Mouse (Mus musculus) hindbrain, postnatal 0 days (tissue): Measurements from ENCODE around the gene Igsf3. TPM values are rescaled to one million over a fixed set of nuclear protein-coding genes. Genes with fewer than 3 reads are reported as not detected.

ENCODE experiments used
- ATAC-seq: fragments of 200-750 bp; cut with Nextera tagmentation; 2 replicates; pipeline ENCODE4 v1.8.0; 2017; ENCODE audit warnings: mild to moderate bottlenecking, moderate TSS enrichment, moderate library complexity
- DNase-seq: peaks from one replicate; pipeline ENCODE4 v3.0.0-alpha.2; 2015; ENCODE audit warnings: low spot score
- H3K27ac ChIP-seq: fragments of 300-500 bp; sonication (generic); 2 replicates; pipeline ENCODE4 v1.5.1; 2014; ENCODE audit warnings: mild to moderate bottlenecking
- H3K27me3 ChIP-seq: fragments of 300-500 bp; sonication (generic); 2 replicates; pipeline ENCODE4 v1.6.1; 2014; ENCODE audit warnings: low read length, mixed read lengths; ENCODE audit not compliant: insufficient read depth
- H3K36me3 ChIP-seq: fragments of 300-500 bp; sonication (generic); 2 replicates; pipeline ENCODE4 v1.6.1; 2014; ENCODE audit warnings: low read length, mixed read lengths; ENCODE audit not compliant: insufficient read depth
- H3K4me1 ChIP-seq: fragments of 300-500 bp; sonication (generic); 2 replicates; pipeline ENCODE4 v1.6.1; 2014; ENCODE audit warnings: antibody characterized with exemption, low read length, mixed read lengths; ENCODE audit not compliant: insufficient read depth
- H3K4me2 ChIP-seq: fragments of 300-500 bp; sonication (generic); 2 replicates; pipeline ENCODE4 v1.6.1; 2014; ENCODE audit warnings: low read depth, mild to moderate bottlenecking, low read length, moderate library complexity, mixed read lengths
- H3K4me3 ChIP-seq: fragments of 300-500 bp; sonication (generic); 2 replicates; pipeline ENCODE4 v1.5.1; 2014; ENCODE audit warnings: low read length
- H3K9ac ChIP-seq: fragments of 300-500 bp; sonication (generic); replicated peaks from 2 replicates; pipeline ENCODE4 v1.6.1; 2014; ENCODE audit warnings: mild to moderate bottlenecking, low read length, moderate library complexity, mixed read lengths
- H3K9me3 ChIP-seq: fragments of 300-500 bp; sonication (generic); 2 replicates; pipeline ENCODE4 v1.6.1; 2016; ENCODE audit warnings: low read length, mixed read lengths
- CTCF ChIP-seq: IDR thresholded peaks from 2 replicates; pipeline ENCODE4 v1.5.1; 2016; ENCODE audit warnings: antibody characterized with exemption, control low read depth, low read depth
- WGBS: fragments of 180-500 bp; shearing (Covaris S2); extraction: QIAGEN DNeasy Blood & Tissue Kit; methylation state at CpG from one replicate; pipeline ENCODE4 v1.1.7; 2014; 5-methylcytosine and 5-hydroxymethylcytosine counted together
- polyA plus RNA-seq: library from polyadenylated mRNA; unstranded; fragments of >200 nt; fragmentation: Nextera tagmentation; extraction: Ambion mirVana; gene quantifications from 2 replicates; pipeline ENCODE4 v1.2.1, GENCODE M21; 2015
- total RNA-seq: library from RNA; depleted of rRNA; stranded (reverse); fragments of >200 nt; gene quantifications from 2 replicates; pipeline ENCODE4 v1.2.3, GENCODE M21; 2014

Gene Igsf3
- total and polyA plus RNA-seq, 2 experiments from 2014 or later, result 65.7 to 76.3 TPM

DNA sequence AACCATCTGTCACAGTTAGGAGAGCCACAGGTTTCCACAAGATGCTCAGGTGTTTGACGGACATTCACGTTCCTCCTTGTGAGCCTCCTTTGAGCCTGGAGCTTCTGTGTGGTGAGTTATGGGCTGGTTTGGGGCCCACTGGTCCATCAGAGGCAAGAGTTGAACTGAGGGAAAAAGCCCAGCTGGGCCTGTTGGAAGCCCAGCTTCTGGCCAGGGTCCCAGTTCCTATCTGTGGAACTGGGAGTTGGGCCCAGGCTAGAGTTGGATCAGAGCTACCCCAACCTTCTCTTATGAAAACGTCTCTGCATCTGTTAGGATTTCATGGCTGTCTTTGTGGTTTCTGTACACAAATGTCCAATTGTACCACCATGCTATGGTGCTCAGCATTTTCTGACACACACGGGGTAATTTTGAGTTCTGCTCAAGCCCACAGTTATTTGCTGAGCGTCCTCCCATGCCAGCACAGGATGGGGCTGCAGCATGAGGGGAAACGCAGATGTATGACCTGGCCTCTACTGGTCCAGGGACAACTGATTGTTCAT, 16.3 kb downstream of the Igsf3 start:
- no peak for DNase-seq
- no peak overlapping the region for H3K4me2 ChIP-seq
- H3K36me3 ChIP-seq, result no peaks in the 10 kb centered on the region
- H3K4me1 ChIP-seq, result peaks cover 52% of the 10 kb centered on the region
- no peak overlapping the region for H3K4me3 ChIP-seq
- H3K9ac ChIP-seq, result no peak overlapping the region
- no peak for TF ChIP-seq CTCF
- no peak for ATAC-seq
- H3K27ac ChIP-seq, result peak overlapping the region; percentile 36; the same call in 1 of the 2 replicates
- no peaks in the 10 kb centered on the region for H3K27me3 ChIP-seq
- H3K9me3 ChIP-seq, result no peaks in the 10 kb centered on the region
- 63% methylated on average over 6 of the region's 6 CpGs for WGBS

DNA sequence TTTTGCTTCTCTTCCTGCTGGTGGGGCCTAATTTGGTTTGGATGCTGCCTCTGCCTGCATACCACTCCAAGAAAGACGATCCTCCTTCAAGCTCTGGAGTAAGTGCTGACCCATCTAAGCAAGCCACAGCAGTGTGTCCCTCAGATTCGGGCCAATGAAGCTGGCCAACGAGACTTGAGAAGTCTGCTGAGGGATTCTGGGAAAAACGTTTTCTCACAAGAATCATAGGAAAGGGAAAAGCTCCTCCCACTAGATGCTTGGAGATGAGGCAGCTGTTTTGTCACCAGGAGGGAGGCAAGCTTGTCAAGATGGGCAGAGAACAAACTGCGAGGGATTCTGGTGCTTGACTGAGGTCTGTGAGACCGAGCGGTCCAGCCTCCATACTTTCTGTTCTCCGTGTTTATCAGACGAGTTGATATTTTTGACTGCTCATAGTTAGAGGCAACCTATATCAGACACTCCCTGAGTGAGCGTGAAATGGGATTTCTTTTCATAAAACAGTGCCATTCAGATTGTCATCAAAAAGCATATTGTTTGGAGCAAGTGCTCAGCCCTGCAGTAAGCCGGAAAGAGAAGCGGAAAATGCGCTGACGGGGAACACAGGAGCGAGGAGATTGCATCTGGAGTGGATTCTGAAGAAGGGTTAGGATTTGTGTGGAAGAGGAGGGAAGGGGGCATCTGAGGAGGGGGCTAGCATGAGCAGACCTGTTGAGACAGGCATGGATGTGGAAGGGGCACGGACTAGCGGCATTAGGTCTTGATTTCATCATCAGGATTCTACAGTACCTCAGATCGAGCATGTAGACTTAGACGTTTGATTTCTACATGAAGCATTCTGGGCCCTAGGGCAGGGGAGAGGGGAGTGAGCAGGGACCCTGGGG, 17.0 kb downstream of the Igsf3 start:
- ATAC-seq, result 0 out of 2 replicates have a peak, but pooled peaks have one; percentile 4
- no peaks in the 10 kb centered on the region for H3K9me3 ChIP-seq
- no peaks in the 10 kb centered on the region for H3K27me3 ChIP-seq
- no peak overlapping the region for H3K4me3 ChIP-seq
- peak overlapping the region; percentile 36; the same call in 1 of the 2 replicates for H3K27ac ChIP-seq
- peaks cover 60% of the 10 kb centered on the region for H3K4me1 ChIP-seq
- no peak for DNase-seq
- WGBS, result 39% methylated on average over 19 of the region's 19 CpGs
- TF ChIP-seq CTCF, result no peak
- no peaks in the 10 kb centered on the region for H3K36me3 ChIP-seq
- H3K9ac ChIP-seq, result no peak overlapping the region
- H3K4me2 ChIP-seq, result 0 out of 2 replicates have a peak overlapping the region, but pooled peaks have one; percentile 11

DNA sequence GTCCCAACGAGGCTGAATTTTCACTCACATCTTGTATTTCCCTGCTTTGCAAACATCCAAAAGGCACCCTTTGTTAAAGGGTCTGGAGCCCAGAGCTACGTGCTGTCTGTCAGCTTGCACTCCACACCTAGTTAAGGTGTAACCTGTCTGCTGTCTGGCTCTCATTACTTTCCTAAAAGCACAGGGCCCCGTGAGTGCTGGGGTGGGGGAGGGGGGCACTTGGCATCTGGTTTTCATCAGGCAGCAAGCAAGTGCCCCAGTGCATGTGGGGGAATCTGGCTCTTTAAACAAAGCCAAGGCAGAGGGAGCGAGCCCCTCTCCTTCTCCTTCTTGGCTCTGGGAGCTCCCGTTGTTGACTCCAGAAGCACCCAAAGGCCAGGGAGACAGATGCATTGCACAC, 18.5 kb downstream of the Igsf3 start:
- H3K4me1 ChIP-seq, result peaks cover 54% of the 10 kb centered on the region
- 45% methylated on average over 5 of the region's 5 CpGs for WGBS
- H3K4me2 ChIP-seq, result no peak overlapping the region
- H3K9ac ChIP-seq, result no peak overlapping the region
- no peak overlapping the region for H3K4me3 ChIP-seq
- H3K27me3 ChIP-seq, result no peaks in the 10 kb centered on the region
- H3K36me3 ChIP-seq, result no peaks in the 10 kb centered on the region
- H3K27ac ChIP-seq, result no peak overlapping the region
- no peaks in the 10 kb centered on the region for H3K9me3 ChIP-seq
- ATAC-seq (no peak), DNase-seq (no peak)
- TF ChIP-seq CTCF, result no peak

DNA sequence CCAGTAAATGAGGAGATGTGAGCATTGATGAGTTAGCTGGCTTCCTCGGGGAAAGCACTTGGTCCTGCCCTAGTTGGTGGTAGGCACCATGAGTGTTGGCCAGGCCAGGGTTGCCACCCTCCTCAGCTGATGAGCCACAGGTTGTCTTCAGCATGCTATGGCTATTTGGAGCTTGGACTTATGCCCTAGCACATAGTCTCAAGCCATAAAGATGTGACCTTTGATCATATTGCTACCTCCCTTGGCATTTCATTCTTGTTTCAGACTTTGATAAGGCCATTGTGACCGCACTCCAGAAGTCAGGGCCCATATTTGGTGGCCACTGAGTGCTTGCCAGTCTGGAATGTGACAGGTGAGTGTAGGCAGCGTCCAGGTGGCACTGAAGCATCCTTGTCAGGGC, 19.2 kb downstream of the Igsf3 start:
- H3K4me2 ChIP-seq, result no peak overlapping the region
- ATAC-seq (no peak), DNase-seq (no peak)
- no peaks in the 10 kb centered on the region for H3K36me3 ChIP-seq
- H3K9me3 ChIP-seq, result no peaks in the 10 kb centered on the region
- no peak overlapping the region for H3K27ac ChIP-seq
- TF ChIP-seq CTCF, result no peak
- H3K9ac ChIP-seq, result no peak overlapping the region
- no peak overlapping the region for H3K4me3 ChIP-seq
- no peaks in the 10 kb centered on the region for H3K27me3 ChIP-seq
- H3K4me1 ChIP-seq, result peaks cover 48% of the 10 kb centered on the region
- 94% methylated on average over 3 of the region's 3 CpGs for WGBS

DNA sequence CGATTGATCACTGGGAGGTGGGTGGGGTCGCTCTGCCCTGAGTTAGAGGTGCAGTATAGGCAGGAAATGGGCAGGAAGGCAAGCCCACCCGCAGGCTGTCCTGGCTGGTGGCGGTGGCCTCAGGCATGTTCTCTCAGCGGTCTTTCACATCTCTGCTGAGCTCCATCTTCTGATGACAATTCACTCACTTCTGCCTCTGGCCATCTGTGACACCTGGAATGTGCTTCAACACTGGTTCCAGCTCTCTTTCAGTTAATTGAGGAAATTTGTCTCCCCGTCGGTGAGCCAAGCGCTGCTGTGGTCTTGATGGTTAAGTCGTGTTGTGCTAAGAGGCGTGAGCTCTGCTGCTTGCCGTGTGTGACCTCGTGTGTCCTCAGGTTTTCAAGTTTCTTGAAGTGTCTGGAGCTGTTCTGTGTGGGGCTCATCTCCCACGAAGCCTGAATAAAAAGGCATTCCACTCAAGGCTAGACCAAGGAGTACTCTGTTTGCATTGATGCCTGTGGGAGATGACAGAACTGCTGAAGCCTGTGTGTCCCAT, 19.9 kb downstream of the Igsf3 start:
- H3K4me2 ChIP-seq, result no peak overlapping the region
- DNase-seq (no peak), ATAC-seq (no peak)
- H3K4me1 ChIP-seq, result peaks cover 48% of the 10 kb centered on the region
- H3K36me3 ChIP-seq, result no peaks in the 10 kb centered on the region
- no peak overlapping the region for H3K4me3 ChIP-seq
- no peak overlapping the region for H3K9ac ChIP-seq
- no peak overlapping the region for H3K27ac ChIP-seq
- no peak for TF ChIP-seq CTCF
- no peaks in the 10 kb centered on the region for H3K27me3 ChIP-seq
- WGBS, result 48% methylated on average over 13 of the region's 13 CpGs
- no peaks in the 10 kb centered on the region for H3K9me3 ChIP-seq

DNA sequence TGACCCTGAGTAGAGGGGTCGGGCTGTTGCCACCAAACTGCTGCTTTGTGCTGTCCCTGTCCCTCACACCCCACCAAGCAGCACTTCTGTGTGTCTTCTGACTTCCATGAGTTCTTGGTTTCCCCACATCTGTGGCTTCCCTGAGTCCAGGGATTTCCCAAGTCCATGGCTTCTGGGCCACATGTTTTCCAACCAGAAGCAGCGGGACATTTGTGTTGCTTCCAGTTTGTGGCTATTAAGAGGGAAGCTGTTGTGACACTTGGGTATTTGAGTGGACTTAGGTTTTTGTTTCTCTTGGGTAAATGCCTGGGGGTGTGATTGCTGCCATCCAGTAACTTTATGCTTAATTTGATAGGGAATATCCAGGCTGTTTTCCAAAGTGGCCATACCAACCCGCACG, 20.5 kb downstream of the Igsf3 start:
- Histone ChIP-seq H3K9me3 (no peaks in the 10 kb centered on the region), H3K36me3 (no peaks in the 10 kb centered on the region), H3K4me1 (peaks cover 48% of the 10 kb centered on the region), H3K27me3 (no peaks in the 10 kb centered on the region), H3K9ac (no peak overlapping the region), H3K4me3 (no peak overlapping the region), H3K27ac (no peak overlapping the region), H3K4me2 (no peak overlapping the region)
- WGBS, result 69% methylated on average over 4 of the region's 4 CpGs
- ATAC-seq (no peak), DNase-seq (no peak)
- no peak for TF ChIP-seq CTCF
